In genomic region chr2:181320103-181320499, GRCm38 (mm10) we compare ENCODE assay signal across 8 mouse cellular contexts. TPM values are rescaled to one million over a fixed set of nuclear protein-coding genes. Genes with fewer than 3 reads are reported as not detected.
DNase-seq lines count a peak whose midpoint lies in the region; ATAC-seq lines count a peak whose summit lies in the region.

No protein-coding gene starts in this region.

- H3K36me3 ChIP-seq in lung, embryonic 16.5 days (ENCODE audit: control insufficient read depth, insufficient read depth, low read length) = peaks cover 28% of the 10 kb centered on the region
- H3K36me3 ChIP-seq in erythroblast, embryonic 14.5 days (ENCODE audit: control insufficient read depth) = peaks cover 39% of the 10 kb centered on the region
- peaks cover 32% of the 10 kb centered on the region for H3K36me3 ChIP-seq in limb, embryonic 15.5 days
- peaks cover 30% of the 10 kb centered on the region for H3K36me3 ChIP-seq in stomach, embryonic 14.5 days (ENCODE audit: control insufficient read depth, insufficient read depth, low read length)

- no peaks in the 10 kb centered on the region for H3K27me3 ChIP-seq in lung, embryonic 16.5 days (ENCODE audit: control insufficient read depth, insufficient read depth, low read depth, low read length)
- H3K27me3 ChIP-seq in erythroblast, embryonic 14.5 days (ENCODE audit: control insufficient read depth) = peaks cover 38% of the 10 kb centered on the region
- peaks cover 20% of the 10 kb centered on the region for H3K27me3 ChIP-seq in limb, embryonic 15.5 days
- H3K27me3 ChIP-seq in stomach, embryonic 14.5 days (ENCODE audit: control insufficient read depth, insufficient read depth, low read length) = no peaks in the 10 kb centered on the region

- H3K4me2 ChIP-seq in lung, embryonic 16.5 days (ENCODE audit: low read depth, low read length) = peak overlapping the region; percentile 77
- H3K4me2 ChIP-seq in limb, embryonic 15.5 days = peak overlapping the region; percentile 69
- H3K4me2 ChIP-seq in stomach, embryonic 14.5 days (replicated peaks; ENCODE audit: low read depth, low read length) = peak overlapping the region; percentile 61

- peak overlapping the region; percentile 70 for H3K9ac ChIP-seq in lung, embryonic 16.5 days (ENCODE audit: low read length)
- peak overlapping the region; percentile 46 for H3K9ac ChIP-seq in limb, embryonic 15.5 days
- H3K9ac ChIP-seq in stomach, embryonic 14.5 days (replicated peaks; ENCODE audit: low read depth, low read length) = peak overlapping the region; percentile 25

- 8% methylated on average over 7 of the region's 7 CpGs for WGBS in lung, embryonic 16.5 days
- 8% methylated on average over 7 of the region's 7 CpGs for WGBS in limb, embryonic 15.5 days
- 14% methylated on average over 7 of the region's 7 CpGs for WGBS in stomach, embryonic 14.5 days

- H3K4me1 ChIP-seq in lung, embryonic 16.5 days (replicated peaks; ENCODE audit: control insufficient read depth, insufficient read depth, low read length) = peaks cover 8% of the 10 kb centered on the region
- H3K4me1 ChIP-seq in erythroblast, embryonic 14.5 days (ENCODE audit: control insufficient read depth) = peaks cover 18% of the 10 kb centered on the region
- H3K4me1 ChIP-seq in limb, embryonic 15.5 days = peaks cover 10% of the 10 kb centered on the region
- H3K4me1 ChIP-seq in stomach, embryonic 14.5 days (ENCODE audit: control insufficient read depth, insufficient read depth, low read length) = 0 out of 2 replicates have a peak, but pooled peaks cover 4% of the 10 kb centered on the region

- DNase-seq in lung, postnatal 25 days (ENCODE audit: low spot score) = no peak
- no peak for DNase-seq in right cerebral cortex, postnatal 4 days
- no peak for DNase-seq in adrenal gland, postnatal 14 days

- peak overlapping the region; percentile 71 for H3K4me3 ChIP-seq in lung, embryonic 16.5 days (ENCODE audit: low read length)
- peak overlapping the region; percentile 90 for H3K4me3 ChIP-seq in erythroblast, embryonic 14.5 days (replicated peaks)
- H3K4me3 ChIP-seq in limb, embryonic 15.5 days = peak overlapping the region; percentile 59
- H3K4me3 ChIP-seq in stomach, embryonic 14.5 days (ENCODE audit: low read depth, low read length) = peak overlapping the region; percentile 57

- no peaks in the 10 kb centered on the region for H3K9me3 ChIP-seq in lung, embryonic 16.5 days (ENCODE audit: control insufficient read depth, low read length)
- H3K9me3 ChIP-seq in erythroblast, embryonic 14.5 days (ENCODE audit: control insufficient read depth, low read length) = no peaks in the 10 kb centered on the region
- H3K9me3 ChIP-seq in limb, embryonic 15.5 days = no peaks in the 10 kb centered on the region
- no peaks in the 10 kb centered on the region for H3K9me3 ChIP-seq in stomach, embryonic 14.5 days (ENCODE audit: control insufficient read depth, low read depth, low read length)

- H3K27ac ChIP-seq in lung, embryonic 16.5 days (ENCODE audit: low read length) = peak overlapping the region; percentile 78; the same call in 1 of the 2 replicates
- no peak overlapping the region; the same call in 1 of the 2 replicates for H3K27ac ChIP-seq in limb, embryonic 15.5 days
- peak overlapping the region; percentile 56; the same call in 1 of the 2 replicates for H3K27ac ChIP-seq in stomach, embryonic 14.5 days (ENCODE audit: low read length)

- ATAC-seq in lung, embryonic 16.5 days (ENCODE audit: low read depth) = peak; percentile 24
- no peak for ATAC-seq in limb, embryonic 15.5 days (ENCODE audit: insufficient number of reproducible peaks, low FRiP score, low TSS enrichment, low read depth)
- peak; percentile 29; the same call in 1 of the 2 replicates for ATAC-seq in stomach, embryonic 14.5 days (ENCODE audit: insufficient number of reproducible peaks, insufficient read depth, low FRiP score, low read depth)
- no peak for ATAC-seq in megakaryocyte progenitor cell, adult 5-6 weeks (replicated peaks; ENCODE audit: poor library complexity)

RNA-seq across cellular contexts. Expression of gene Rtel1, which starts 0.6 kb away (rescaled TPM):
- polyA plus RNA-seq in lung, embryonic 16.5 days (2015; fragmentation: Nextera tagmentation; extraction: Ambion mirVana) = 47.2 and 47.8 TPM in 2 replicates
- polyA plus RNA-seq in erythroblast, embryonic 14.5 days (2012) = 0.91 and 1.8 TPM in 2 replicates
- polyA plus RNA-seq in limb, embryonic 15.5 days (2015; fragmentation: Nextera tagmentation; extraction: Ambion mirVana) = 35.8 and 36.3 TPM in 2 replicates
- 48.3 and 57.3 TPM in 2 replicates for polyA plus RNA-seq in stomach, embryonic 14.5 days (2014; fragmentation: Nextera tagmentation; extraction: Ambion mirVana)
- total RNA-seq in megakaryocyte progenitor cell, adult 5-6 weeks (2015) = 53.4 and 78.0 TPM in 2 replicates
- total RNA-seq in megakaryocyte progenitor cell, adult 5-6 weeks (2017) = 41.9 and 53.0 TPM in 2 replicates
- 37.6 and 38.6 TPM in 2 replicates for total RNA-seq in adrenal gland, postnatal 14 days (2021)

RNA-seq across cellular contexts. Expression of gene Stmn3, which starts 5.8 kb away (rescaled TPM):
- polyA plus RNA-seq in lung, embryonic 16.5 days (2015; fragmentation: Nextera tagmentation; extraction: Ambion mirVana) = 4.8 and 9.3 TPM in 2 replicates
- not detected in 2 replicates for polyA plus RNA-seq in erythroblast, embryonic 14.5 days (2012)
- 0.77 and 2.5 TPM in 2 replicates for polyA plus RNA-seq in limb, embryonic 15.5 days (2015; fragmentation: Nextera tagmentation; extraction: Ambion mirVana)
- 51.9 and 54.8 TPM in 2 replicates for polyA plus RNA-seq in stomach, embryonic 14.5 days (2014; fragmentation: Nextera tagmentation; extraction: Ambion mirVana)
- total RNA-seq in megakaryocyte progenitor cell, adult 5-6 weeks (2015) = not detected in 2 replicates
- total RNA-seq in megakaryocyte progenitor cell, adult 5-6 weeks (2017) = not detected in 2 replicates
- total RNA-seq in adrenal gland, postnatal 14 days (2021) = 10.6 and 19.4 TPM in 2 replicates

RNA-seq across cellular contexts. Expression of gene Gmeb2, which starts 32.3 kb away (rescaled TPM):
- 14.3 and 15.9 TPM in 2 replicates for polyA plus RNA-seq in lung, embryonic 16.5 days (2015; fragmentation: Nextera tagmentation; extraction: Ambion mirVana)
- polyA plus RNA-seq in erythroblast, embryonic 14.5 days (2012) = 1.5 and 2.1 TPM in 2 replicates
- 14.1 and 15.1 TPM in 2 replicates for polyA plus RNA-seq in limb, embryonic 15.5 days (2015; fragmentation: Nextera tagmentation; extraction: Ambion mirVana)
- polyA plus RNA-seq in stomach, embryonic 14.5 days (2014; fragmentation: Nextera tagmentation; extraction: Ambion mirVana) = 14.6 and 15.4 TPM in 2 replicates
- 12.5 and 12.6 TPM in 2 replicates for total RNA-seq in megakaryocyte progenitor cell, adult 5-6 weeks (2015)
- 13.4 and 13.6 TPM in 2 replicates for total RNA-seq in megakaryocyte progenitor cell, adult 5-6 weeks (2017)
- 16.4 and 17.9 TPM in 2 replicates for total RNA-seq in adrenal gland, postnatal 14 days (2021)

RNA-seq across cellular contexts. Expression of gene Zgpat, which starts 44.6 kb away (rescaled TPM):
- 39.2 and 39.4 TPM in 2 replicates for polyA plus RNA-seq in lung, embryonic 16.5 days (2015; fragmentation: Nextera tagmentation; extraction: Ambion mirVana)
- polyA plus RNA-seq in erythroblast, embryonic 14.5 days (2012) = 0.94 and 1.1 TPM in 2 replicates
- polyA plus RNA-seq in limb, embryonic 15.5 days (2015; fragmentation: Nextera tagmentation; extraction: Ambion mirVana) = 40.4 and 42.1 TPM in 2 replicates
- polyA plus RNA-seq in stomach, embryonic 14.5 days (2014; fragmentation: Nextera tagmentation; extraction: Ambion mirVana) = 32.1 and 37.3 TPM in 2 replicates
- total RNA-seq in megakaryocyte progenitor cell, adult 5-6 weeks (2015) = 7.0 and 8.2 TPM in 2 replicates
- total RNA-seq in megakaryocyte progenitor cell, adult 5-6 weeks (2017) = 38.2 and 48.2 TPM in 2 replicates
- total RNA-seq in adrenal gland, postnatal 14 days (2021) = 35.3 and 37.9 TPM in 2 replicates

RNA-seq across cellular contexts. Expression of gene Arfrp1, which starts 45.1 kb away (rescaled TPM):
- 60.8 and 62.0 TPM in 2 replicates for polyA plus RNA-seq in lung, embryonic 16.5 days (2015; fragmentation: Nextera tagmentation; extraction: Ambion mirVana)
- polyA plus RNA-seq in erythroblast, embryonic 14.5 days (2012) = 0.49 and 1.1 TPM in 2 replicates
- polyA plus RNA-seq in limb, embryonic 15.5 days (2015; fragmentation: Nextera tagmentation; extraction: Ambion mirVana) = 59.0 and 64.8 TPM in 2 replicates
- polyA plus RNA-seq in stomach, embryonic 14.5 days (2014; fragmentation: Nextera tagmentation; extraction: Ambion mirVana) = 44.2 and 51.4 TPM in 2 replicates
- 26.8 and 28.6 TPM in 2 replicates for total RNA-seq in megakaryocyte progenitor cell, adult 5-6 weeks (2015)
- total RNA-seq in megakaryocyte progenitor cell, adult 5-6 weeks (2017) = 62.1 and 70.2 TPM in 2 replicates
- total RNA-seq in adrenal gland, postnatal 14 days (2021) = 36.4 and 49.3 TPM in 2 replicates

Comparison
In these comparisons a context has a peak if more than half of its experiments do, and no peak if none do; other contexts are left out.
1. ATAC-seq: peak in lung, embryonic 16.5 days (single experiment) and stomach, embryonic 14.5 days (single experiment); none in limb, embryonic 15.5 days (single experiment) and megakaryocyte progenitor cell, adult 5-6 weeks (single experiment).
2. RNA of gene Rtel1, which starts 0.6 kb away (polyA plus RNA-seq): 48.3 to 57.3 TPM in stomach, embryonic 14.5 days, 47.2 to 47.8 TPM in lung, embryonic 16.5 days and 35.8 to 36.3 TPM in limb, embryonic 15.5 days; 0.91 to 1.8 TPM in erythroblast, embryonic 14.5 days; every median in the first group is over 10 times any median in the second.
3. Peak in every context shown above with its lines, with median percentiles within 50 percentile points of each other: H3K4me2 ChIP-seq, H3K4me3 ChIP-seq and H3K9ac ChIP-seq.